Mouse (Mus musculus) frontal cortex, postnatal 25 days (tissue): ENCODE measurements around the gene Map3k11.
"Not testable (repeated sequence)": the region's sequence is repeated elsewhere in the genome, so short reads cannot be mapped to it uniquely, and the experiment has no call there.

Experiments used
- DNase-seq, 2 experiments: peaks; one replicate each; pipeline ENCODE4 v3.0.0; 2022; ENCODE audit warnings: low spot score in 2 of 2

Gene Map3k11

DNA sequence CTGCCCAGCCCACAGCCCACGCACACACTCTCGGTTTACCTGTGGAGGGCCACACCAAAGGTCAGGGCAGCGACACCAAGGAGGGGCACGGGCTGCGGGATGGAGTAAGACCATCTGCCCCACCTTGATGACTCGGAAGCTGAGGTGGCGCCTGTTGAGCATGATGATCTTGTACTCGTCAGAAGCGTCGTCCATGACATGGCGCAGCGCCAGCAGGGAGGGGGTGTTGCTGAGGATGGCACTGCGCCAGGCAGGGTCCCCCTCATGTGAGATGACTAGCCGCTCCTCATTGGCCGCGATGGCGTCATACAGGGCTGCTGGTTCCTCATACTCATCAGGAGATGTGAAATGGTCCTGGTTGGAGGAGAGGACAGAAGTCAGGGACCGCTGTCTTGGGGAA, 22.2 kb upstream of the Map3k11 start:
- DNase-seq: no peak

DNA sequence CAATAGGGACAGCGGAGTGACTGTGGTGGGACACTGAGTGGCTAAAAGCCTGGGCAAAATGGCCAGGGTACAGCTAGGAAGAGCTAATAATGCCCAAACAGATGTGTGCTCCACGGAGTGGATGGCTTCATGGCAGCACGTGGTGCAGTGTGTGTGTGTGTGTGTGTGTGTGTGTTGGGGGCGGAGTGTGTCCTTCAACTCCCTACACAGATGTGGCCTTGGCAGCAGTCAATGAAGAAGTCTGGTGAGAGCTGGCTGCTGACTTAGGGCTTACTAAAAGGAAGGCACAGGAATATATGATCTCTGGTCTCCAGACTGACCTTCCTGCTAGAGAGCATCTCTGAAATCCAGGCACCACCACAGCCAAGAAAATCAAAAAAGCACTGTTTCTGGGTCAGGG, 20.2 kb upstream of the Map3k11 start:
- DNase-seq: no peak

DNA sequence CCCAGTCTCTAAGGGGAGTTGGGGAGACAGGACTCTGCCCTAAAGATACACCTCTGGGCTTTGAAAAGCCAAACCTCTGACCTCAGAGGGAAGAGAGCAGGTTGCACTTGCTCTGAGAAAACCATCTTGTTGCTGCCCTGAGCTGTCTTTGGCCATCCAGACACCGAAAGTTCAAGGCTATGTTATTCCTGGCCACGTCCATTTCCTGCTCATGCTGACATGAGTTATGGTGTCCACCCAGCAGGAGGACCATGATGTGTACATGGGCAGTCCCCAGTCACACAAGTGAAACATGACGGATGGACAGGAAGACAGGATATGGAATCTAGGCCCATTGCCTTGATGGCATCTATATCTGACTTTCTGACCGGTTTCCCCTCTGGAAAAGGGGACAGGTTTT, 8.1 kb upstream of the Map3k11 start:
- no peak for DNase-seq

DNA sequence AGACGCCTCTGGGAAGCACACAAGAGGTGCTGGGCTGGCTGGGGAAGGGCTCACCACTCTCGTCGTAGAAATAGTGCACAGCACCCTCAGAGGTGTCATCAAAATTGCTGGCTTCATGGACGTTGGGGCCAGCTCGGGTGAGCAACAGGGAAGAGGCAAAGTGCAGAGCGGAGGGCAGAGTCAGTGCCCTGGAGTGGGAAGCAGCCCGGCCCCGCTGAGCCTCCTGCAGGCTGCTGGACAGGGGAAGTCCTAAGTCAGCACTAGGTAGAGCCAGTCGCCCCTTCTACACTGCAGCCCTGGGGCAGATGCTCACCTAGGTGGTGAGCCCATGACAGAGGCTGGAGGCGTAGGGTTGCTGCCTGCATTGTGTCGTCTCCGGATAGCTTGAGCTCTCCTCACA, 4.3 kb upstream of the Map3k11 start:
- no peak for DNase-seq

DNA sequence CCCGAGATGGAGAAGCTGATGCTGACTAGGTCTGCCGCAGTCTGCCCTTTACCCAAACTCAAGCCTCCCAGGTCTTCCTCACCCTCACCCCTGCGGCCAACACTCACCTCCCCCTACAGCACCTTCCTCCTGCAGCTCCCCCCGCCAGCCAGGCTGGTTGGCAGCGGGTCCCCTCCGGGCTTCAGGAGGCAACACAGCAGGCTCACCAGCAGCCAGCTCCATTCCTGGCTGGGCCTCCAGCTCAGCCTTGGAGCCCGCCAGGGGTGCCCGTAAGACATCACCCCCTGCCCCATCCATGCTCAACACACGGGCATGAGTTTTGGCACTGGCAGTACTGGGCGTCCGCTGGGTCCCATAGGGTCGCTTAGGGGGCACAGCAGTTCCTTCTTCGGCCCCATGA, 3.6 kb upstream of the Map3k11 start:
- no peak for DNase-seq

DNA sequence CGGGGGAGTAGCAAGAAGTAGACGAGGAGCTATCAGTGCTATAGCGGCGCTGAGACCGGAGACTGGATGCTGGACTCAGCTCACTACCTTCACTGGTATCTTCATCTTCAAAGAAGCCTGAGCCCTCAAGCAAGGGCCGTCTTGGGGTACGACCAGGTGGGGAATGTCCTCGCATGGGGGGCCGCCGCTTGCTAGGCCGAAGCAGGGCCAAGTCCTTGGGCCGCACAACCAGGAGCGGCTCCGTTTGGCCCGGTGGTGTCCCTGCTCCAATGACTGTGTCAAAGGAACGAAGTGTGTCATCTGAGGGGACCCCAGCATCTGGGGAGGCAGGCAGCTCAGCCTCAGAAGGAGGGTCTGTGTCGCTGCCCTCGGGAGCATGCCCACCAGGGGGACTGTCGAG, 3.1 kb upstream of the Map3k11 start:
- no peak for DNase-seq

DNA sequence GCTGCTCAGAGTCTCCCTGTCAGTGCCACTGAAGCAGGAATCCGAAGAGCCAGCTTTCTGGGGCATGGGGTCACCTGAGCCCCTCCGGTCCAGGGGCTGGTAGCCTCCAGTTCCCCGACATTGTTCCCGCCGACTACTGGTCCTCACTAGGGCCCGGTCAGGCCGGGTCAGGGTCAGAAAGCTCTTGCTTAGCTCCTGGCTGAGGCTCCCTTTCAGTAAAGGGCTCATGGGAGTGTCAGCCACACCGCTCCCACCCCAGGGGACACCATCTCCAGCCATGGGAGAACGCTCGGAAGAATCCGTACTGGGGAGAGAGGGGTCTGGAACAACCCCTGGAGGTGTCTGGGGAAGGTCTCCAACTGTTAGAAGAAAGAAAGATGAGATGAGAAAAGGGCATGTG, 2.7 kb upstream of the Map3k11 start:
- no peak for DNase-seq

DNA sequence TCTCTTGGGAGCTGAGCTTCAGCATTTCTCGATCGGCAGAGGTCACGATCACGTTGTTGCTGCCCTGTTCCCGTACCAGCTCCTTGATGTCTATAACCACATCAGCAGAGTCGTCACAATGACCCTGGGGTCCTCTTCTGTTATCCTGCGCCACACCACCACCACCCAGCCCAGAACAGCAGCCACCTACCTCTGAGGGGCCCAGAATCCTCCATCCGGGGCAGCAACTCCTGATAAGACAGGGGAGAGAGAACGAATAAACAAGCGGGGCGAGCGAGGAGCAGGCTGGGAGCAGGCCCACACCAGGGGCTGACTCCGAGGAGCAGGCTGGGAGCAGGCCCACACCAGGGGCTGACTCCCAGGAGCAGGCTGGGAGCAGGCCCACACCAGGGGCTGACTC, 2.1 kb upstream of the Map3k11 start:
- DNase-seq: no peak

DNA sequence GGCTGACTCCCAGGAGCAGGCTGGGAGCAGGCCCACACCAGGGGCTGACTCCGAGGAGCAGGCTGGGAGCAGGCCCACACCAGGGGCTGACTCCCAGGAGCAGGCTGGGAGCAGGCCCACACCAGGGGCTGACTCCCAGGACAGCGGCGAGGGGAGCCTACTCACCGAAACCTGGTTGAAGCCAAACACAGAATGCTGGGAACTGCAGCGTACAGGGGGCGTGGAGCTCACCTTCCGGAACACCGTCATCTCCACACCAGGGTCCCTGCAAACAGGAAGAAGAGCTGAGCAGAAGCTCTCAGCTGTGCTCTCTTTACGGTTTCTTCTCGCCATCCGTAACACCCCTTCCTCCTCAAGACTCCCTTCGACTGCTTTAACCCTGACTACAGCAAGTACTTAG, 1.6 kb upstream of the Map3k11 start:
- not testable (repeated sequence) for DNase-seq

DNA sequence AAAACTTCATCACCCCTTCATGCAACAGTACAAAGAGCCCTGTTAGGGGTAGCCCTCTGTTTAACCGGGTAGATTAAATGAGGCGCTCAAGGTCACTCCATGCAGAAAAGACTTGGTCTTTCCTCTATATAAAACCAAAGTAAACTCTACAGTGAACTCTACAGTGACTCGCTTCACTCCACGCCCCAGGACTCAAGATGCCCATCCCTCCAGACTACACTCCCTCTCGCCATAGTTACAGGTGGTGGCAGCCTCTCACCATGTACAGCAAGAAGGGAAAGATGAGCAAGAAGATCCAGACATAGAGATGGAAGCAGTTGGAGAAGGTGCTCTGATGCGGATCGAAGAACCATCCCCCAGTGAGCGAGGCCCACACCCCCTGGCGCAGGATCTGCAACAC, 804 bp upstream of the Map3k11 start:
- no peak for DNase-seq

DNA sequence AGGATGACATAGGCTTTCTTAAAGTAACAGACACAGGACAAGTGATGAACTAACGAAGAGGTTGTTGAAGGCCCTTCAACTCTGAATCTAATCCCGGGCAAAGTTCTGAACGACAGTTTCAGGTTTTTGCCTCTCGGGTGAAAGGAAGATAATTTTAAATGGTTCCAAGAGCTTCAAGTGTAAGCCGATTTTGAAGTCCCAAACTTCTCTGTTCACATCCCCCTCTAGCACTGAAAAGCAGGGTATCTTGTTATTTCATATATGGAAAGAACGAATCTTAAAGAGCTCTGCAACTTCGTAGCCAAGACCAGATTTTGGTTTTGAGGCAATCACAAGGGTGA, 516 bp downstream of the Map3k11 start:
- DNase-seq: no peak

DNA sequence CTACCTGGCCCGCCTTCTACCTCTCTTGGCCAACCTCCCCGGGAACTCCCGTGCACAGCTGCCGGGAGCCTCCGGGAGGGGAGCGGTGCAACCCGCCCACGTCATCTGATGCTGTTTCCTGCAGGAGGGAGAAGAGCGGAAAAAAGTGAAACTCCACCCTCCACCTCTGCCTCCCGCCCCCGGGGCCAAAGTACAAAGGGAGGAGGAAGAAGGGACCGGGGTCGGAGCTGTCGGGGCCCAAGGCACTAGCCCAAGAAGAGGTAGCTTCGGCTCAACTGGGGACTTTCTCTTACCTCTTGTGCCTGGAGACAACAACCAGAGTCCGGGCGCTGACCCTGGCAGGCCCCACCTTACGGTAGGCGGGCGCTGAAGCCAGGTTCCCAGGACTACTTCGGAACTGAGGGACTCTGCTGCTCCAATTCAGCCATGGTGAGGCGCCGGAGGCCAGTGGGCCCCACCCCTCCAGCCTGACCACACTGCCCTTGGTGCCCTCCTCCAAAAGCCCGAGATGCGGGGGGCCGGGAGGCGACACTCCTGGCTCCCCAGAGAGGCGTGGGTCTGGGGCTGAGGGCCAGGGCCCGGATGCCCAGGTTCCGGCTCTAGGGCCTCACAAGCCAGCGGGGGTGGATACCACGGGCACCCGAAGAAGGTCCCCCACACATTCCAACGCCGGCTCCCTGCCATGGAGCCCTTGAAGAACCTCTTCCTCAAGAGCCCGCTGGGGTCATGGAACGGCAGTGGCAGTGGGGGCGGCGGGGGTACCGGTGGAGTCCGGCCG, 1.2 kb downstream of the Map3k11 start:
- peak; percentile 57 to 65 for DNase-seq

DNA sequence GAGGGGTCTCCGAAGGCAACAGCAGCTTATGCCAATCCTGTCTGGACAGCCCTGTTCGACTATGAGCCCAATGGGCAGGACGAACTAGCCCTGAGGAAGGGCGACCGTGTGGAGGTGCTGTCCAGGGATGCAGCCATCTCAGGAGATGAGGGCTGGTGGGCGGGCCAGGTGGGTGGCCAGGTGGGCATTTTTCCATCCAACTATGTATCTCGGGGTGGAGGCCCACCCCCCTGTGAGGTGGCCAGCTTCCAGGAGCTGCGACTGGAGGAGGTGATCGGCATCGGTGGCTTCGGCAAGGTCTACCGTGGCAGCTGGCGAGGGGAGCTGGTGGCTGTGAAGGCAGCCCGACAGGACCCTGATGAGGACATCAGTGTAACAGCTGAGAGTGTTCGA, 1.8 kb downstream of the Map3k11 start:
- no peak for DNase-seq

DNA sequence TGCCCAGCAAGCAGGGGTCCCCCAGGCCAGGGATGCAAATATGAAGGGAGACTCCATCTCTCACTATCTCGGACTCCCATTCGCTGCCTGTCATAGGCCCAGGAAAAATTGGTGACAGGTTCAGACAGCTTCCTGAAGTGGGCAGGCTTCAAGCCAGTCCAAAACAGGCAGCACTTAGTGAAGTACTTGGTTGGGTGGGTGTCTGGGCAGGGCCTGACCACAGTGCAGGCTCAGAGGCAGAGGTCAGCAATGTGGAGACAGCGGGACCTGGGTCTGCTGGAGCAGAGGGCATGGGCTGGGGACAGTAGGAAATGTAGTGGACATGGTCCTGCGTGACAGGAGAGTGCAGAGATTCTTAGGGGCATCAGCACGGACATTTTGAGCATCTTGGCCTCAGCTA, 3.1 kb downstream of the Map3k11 start:
- no peak for DNase-seq

DNA sequence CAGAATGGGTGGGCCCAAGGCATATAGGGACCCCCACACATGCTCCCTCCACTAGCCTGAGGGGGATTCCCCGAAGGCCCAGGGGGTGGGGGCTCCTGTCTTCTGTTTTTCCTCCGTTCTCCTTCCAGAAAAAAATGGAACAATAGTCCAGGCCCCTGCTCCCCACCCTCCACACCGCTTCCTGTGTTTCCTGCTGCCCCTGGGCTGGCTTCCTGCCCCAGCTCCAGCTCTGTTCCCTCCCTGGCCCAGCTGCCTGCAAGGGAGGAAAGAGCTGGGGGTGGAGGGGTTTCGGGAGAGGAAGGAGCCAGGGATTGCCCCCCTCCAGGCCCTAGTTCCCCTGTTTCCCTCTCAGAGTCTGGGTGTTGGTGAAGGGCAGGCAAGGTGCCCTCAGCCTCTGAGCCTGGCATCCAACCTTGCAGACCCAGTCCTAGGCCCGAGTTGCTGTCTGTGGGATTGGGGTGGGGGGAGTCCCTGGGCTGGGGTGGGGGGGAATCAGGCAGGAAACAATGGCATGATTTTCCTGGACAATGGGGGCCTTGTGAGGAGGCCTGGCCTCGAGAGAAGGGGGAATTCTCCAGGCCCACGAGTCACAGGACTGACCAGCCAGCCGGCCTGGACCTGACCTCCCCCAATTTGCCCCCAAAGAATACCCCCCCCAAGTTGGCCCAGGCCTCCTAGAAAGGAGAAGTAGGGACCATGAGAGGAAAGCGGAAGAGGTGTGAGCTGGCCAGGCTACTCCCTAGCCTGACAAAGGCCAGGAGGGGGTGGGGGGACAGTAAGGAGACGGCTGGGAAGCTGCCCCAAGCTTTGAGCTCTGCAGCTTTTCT, 3.8 kb downstream of the Map3k11 start:
- DNase-seq: no peak

DNA sequence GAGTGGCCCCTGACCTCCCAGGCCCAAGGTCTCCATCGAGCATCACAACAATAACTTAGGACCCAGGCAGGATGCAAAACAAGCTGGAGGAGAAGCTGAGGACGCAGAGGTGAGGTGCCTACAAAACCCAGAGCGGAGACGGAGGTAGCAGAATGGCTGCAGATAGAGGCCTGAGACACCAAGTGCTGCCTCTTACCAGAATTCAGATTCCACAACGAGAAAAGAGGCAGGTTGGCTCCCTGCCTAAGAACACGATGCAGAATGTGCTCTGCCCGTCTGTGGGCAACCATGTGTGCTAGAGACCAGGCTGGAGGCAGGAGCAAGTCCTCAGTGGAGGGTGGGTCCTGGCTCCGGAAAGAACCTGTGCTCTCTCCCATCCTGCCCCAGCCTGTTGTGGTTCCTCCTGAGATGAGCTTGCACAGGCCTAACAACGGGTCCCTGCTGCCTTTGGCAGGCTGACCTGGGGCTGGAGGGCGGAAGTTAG, 4.4 kb downstream of the Map3k11 start:
- DNase-seq: no peak

DNA sequence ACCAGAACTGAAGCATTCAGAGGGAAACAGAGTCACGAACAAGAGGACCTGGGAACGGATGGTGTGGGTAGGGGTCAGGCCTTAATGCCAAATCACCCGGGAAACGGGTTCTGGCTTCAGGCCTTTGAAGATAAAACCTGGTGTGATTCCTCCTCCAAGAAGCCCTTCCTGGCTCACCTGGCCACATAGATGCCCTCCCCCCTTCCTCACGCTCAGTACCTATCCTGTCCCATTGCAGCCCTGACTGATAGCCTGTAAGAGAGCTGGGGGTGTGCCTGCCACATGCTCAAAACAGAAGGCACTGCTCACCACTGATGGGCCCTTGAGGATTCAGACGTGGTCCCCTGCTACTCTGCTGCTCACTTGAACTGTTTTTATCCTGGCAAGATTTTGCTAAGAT, 5.3 kb downstream of the Map3k11 start:
- DNase-seq: no peak

DNA sequence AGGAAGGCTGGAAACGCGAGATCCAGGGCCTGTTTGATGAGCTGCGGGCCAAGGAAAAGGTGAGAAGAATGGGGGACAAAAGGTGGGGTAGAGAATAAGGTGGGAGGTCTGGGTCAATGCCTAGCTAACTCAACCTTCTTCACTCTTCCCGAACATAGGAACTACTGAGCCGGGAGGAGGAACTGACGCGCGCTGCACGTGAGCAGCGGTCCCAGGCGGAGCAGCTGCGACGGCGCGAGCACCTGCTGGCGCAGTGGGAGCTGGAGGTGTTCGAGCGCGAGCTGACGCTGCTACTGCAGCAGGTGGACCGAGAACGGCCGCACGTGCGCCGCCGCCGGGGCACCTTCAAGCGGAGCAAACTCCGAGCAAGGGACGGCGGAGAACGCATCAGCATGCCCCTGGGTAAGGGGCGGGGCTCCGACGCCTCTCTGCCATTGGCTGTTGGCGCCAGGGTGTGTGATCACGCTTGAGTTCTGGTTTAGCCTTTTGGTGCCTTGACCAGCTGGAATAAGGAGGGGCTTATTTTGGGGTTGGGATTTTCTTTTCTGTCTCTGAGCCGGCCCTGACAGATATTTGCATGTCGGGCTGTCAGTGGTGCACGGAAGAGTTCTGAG, 7.4 kb downstream of the Map3k11 start:
- no peak for DNase-seq

DNA sequence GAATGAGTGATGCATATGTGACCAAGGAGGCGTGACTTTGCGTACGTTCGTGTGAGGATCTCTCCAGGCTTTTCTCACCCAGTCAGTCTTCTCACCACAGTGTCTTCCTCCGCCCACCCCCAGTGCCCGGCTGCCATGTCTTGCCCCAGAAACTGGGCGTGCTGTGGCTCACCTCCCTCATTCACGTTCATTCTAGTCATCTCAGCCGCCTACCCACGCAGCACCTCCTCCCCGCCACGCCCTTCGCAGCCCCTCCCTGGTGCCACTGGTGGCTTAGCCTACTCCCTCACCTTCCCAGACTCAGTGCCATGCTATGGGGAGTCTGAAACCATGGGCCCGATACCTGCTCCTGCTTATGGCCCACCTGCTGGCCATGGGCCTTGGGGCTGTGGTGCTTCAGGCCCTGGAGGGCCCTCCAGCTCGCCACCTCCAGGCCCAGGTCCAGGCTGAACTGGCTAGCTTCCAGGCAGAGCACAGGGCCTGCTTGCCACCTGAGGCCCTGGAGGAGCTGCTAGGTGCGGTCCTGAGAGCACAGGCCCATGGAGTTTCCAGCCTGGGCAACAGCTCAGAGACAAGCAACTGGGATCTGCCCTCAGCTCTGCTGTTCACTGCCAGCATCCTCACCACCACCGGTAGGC, 15.7 kb downstream of the Map3k11 start, which contains the start of gene Kcnk7:
Kcnk7 (plus strand) TSS at position 205 of the 638 bp plus-strand sequence.
- DNase-seq: no peak

DNA sequence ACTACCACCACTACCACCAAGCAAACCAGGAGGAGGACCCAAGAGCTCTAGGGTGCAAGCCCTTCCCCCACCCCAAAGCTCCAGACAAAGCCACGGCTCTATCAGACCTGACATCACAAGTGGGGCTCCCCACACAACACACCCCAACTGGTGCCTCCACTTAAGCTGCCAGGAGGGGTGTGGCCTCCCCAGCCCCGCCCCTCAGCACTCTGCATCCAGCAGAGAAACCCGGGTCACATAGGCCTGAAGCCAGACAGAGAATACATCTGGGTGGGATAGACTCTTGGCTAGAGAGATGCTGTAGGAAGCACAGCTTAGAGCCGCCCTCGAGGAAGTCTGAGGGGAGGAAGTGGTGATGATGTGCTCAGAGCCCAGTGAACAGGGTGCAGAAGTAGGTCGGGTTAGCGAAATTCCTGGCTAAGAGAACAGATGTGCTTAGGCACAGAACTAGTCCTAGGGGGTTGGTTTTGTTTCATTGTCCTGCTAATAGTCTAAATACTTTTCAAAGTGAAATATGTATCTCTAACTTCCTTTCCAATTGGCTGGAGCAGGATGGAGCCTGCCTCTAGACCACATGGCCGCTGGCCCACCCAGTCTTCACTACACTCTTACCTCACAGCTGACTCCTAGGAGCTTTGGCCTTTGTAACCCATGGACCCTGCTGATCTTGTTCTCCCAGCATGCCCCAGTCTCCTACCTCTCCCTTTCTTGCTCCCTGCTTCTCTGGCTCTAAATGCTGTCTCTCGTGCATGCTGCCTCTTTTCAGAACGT, 16.4 kb downstream of the Map3k11 start:
- DNase-seq: no peak

DNA sequence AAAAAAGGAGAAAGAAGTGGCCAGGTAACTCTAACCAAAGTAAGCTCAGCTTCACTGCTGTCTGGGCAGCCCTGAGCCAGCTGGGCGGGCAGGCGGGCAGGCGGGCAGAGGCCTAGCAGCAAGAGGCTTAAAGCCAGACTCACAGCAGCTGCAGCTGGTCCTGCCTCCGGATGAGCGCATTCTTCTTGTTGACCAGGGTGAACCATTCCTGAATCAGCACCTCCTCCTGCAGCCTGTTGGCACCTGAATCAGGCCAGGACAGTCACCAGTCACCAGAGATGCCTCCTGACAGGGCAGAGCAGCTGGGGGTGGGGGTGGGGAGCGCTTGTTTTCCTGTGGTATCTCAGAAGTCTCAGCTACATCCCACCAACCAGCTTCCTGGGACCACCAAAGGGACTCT, 21.5 kb downstream of the Map3k11 start:
- DNase-seq: no peak

DNA sequence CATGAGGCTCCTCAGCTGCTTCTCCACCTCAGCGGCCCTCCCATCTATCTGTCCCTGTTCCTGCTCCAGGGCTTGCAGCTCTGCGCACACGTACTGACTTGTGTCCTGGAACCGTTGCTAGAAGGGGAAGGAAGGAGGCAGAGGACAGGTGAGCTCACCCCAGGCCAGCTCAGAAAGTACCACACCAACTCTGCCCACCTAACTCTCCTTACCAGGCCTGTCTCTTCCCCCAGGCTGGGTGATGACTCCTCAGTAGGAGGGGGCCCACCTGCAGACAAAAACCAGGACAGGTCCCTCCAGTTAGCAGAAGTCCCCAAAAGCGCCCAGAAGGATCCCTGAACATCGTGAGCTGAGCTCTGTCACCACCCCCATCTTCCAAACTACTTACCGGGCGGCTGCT, 22.0 kb downstream of the Map3k11 start:
- DNase-seq: no peak
